Mouse (Mus musculus) CH12.LX (cell line): ENCODE measurements around the gene Chaf1a. TPM values are rescaled to one million over a fixed set of nuclear protein-coding genes. Genes with fewer than 3 reads are reported as not detected.
"Not testable (repeated sequence)": the region's sequence is repeated elsewhere in the genome, so short reads cannot be mapped to it uniquely, and the experiment has no call there.

ENCODE experiments used
- DNase-seq: peaks from one replicate; pipeline ENCODE4 v3.0.0-alpha.2; 2013; ENCODE audit errors: extremely low read depth
- H3K27ac ChIP-seq: 2 replicates; pipeline ENCODE4 v1.5.1; 2012; ENCODE audit warnings: low read depth, mild to moderate bottlenecking, control low read depth, moderate library complexity; ENCODE audit not compliant: insufficient read depth
- H3K27me3 ChIP-seq: replicated peaks from 2 replicates; pipeline ENCODE3; 2012; ENCODE audit warnings: inconsistent platforms
- H3K36me3 ChIP-seq, 2 experiments: replicated peaks in 1 of 2; 2 replicates each; pipeline versions ENCODE3 to v1.6.1; 2012; ENCODE audit warnings: inconsistent platforms in 1 of 2, low read length in 1 of 2, mild to moderate bottlenecking in 1 of 2, mixed read lengths in 1 of 2, moderate library complexity in 1 of 2; ENCODE audit not compliant: control insufficient read depth in 1 of 2, insufficient read depth in 1 of 2
- H3K4me1 ChIP-seq, 2 experiments: 2 replicates each; pipeline ENCODE4 v1.6.1; 2012; ENCODE audit warnings: inconsistent platforms in 1 of 2, moderate library complexity in 1 of 2; ENCODE audit not compliant: insufficient read depth in 2 of 2, control insufficient read depth in 1 of 2
- H3K4me2 ChIP-seq: 2 replicates; pipeline ENCODE4 v1.6.1; 2012; ENCODE audit warnings: low read depth, mild to moderate bottlenecking, control low read depth; ENCODE audit not compliant: poor library complexity, insufficient read depth, severe bottlenecking
- H3K4me3 ChIP-seq, 3 experiments: fragments of 150-350 bp in 1 of 3; sonication (generic) in 1 of 3; replicated peaks in 1 of 3; 2 replicates each; pipeline versions ENCODE3 to v1.5.1; 2011 to 2012; ENCODE audit warnings: low read depth in 2 of 3, low read length in 2 of 3, mild to moderate bottlenecking in 2 of 3, moderate library complexity in 2 of 3, control low read depth in 1 of 3, improper control_type of control experiment in 1 of 3, inconsistent platforms in 1 of 3, mixed read lengths in 1 of 3; ENCODE audit not compliant: poor library complexity in 1 of 3
- H3K79me2 ChIP-seq: replicated peaks from 2 replicates; pipeline ENCODE4 v1.6.1; 2012; ENCODE audit warnings: mild to moderate bottlenecking, moderate library complexity; ENCODE audit not compliant: control insufficient read depth, poor library complexity, insufficient read depth, severe bottlenecking; ENCODE audit errors: extremely low read depth
- H3K9ac ChIP-seq: 2 replicates; pipeline ENCODE4 v1.6.1; 2012; ENCODE audit warnings: low read depth, mild to moderate bottlenecking, control low read depth, moderate library complexity; ENCODE audit not compliant: insufficient read depth
- H3K9me3 ChIP-seq: replicated peaks from 2 replicates; pipeline ENCODE3; 2012; ENCODE audit warnings: low read length, inconsistent platforms, mixed read lengths
- BHLHE40 ChIP-seq: IDR thresholded peaks from 2 replicates; pipeline ENCODE4 v1.6.1; 2011; ENCODE audit warnings: mild to moderate bottlenecking, low read depth, low read length, improper control_type of control experiment
- CHD1 ChIP-seq: IDR thresholded peaks from 2 replicates; pipeline ENCODE4 v1.6.1; 2012; ENCODE audit warnings: low read depth, low read length, improper control_type of control experiment, inconsistent platforms
- CHD2 ChIP-seq: IDR thresholded peaks from 2 replicates; pipeline ENCODE4 v1.6.1; 2011; ENCODE audit warnings: low read length, improper control_type of control experiment
- CTCF ChIP-seq, 2 experiments: IDR thresholded peaks in 1 of 2; conservative IDR thresholded peaks in 1 of 2; 2 replicates each; pipeline ENCODE4 v1.5.1; 2011 to 2012; ENCODE audit warnings: low read depth in 2 of 2, low read length in 2 of 2, improper control_type of control experiment in 1 of 2, inconsistent platforms in 1 of 2, mild to moderate bottlenecking in 1 of 2, moderate library complexity in 1 of 2
- E2F4 ChIP-seq: IDR thresholded peaks from 2 replicates; pipeline ENCODE4 v1.6.1; 2011; ENCODE audit warnings: low read depth, low read length, improper control_type of control experiment; ENCODE audit not compliant: insufficient replicate concordance
- ELF1 ChIP-seq: IDR thresholded peaks from 2 replicates; pipeline ENCODE4 v1.6.1; 2014; ENCODE audit warnings: low read depth, mild to moderate bottlenecking, inconsistent platforms, low read length, improper control_type of control experiment
- GABPA ChIP-seq: IDR thresholded peaks from 2 replicates; pipeline ENCODE4 v1.6.1; 2012; ENCODE audit warnings: low read depth, low read length, improper control_type of control experiment, inconsistent platforms; ENCODE audit not compliant: insufficient replicate concordance
- HCFC1 ChIP-seq: IDR thresholded peaks from 2 replicates; pipeline ENCODE4 v1.6.1; 2012; ENCODE audit warnings: low read depth, mild to moderate bottlenecking, inconsistent platforms, low read length, improper control_type of control experiment
- KAT2A ChIP-seq: IDR thresholded peaks from 2 replicates; pipeline ENCODE4 v1.6.1; 2012; ENCODE audit warnings: low read length, improper control_type of control experiment, inconsistent platforms; ENCODE audit not compliant: insufficient replicate concordance
- MAFK ChIP-seq: IDR thresholded peaks from 2 replicates; pipeline ENCODE4 v1.6.1; 2011; ENCODE audit warnings: low read length, improper control_type of control experiment; ENCODE audit not compliant: insufficient replicate concordance
- MAX ChIP-seq: IDR thresholded peaks from 2 replicates; pipeline ENCODE4 v1.6.1; 2011; ENCODE audit warnings: low read length, improper control_type of control experiment
- MAZ ChIP-seq: IDR thresholded peaks from 2 replicates; pipeline ENCODE4 v1.6.1; 2012; ENCODE audit warnings: low read depth, mild to moderate bottlenecking, inconsistent platforms, low read length, improper control_type of control experiment, moderate library complexity
- MXI1 ChIP-seq: IDR thresholded peaks from 2 replicates; pipeline ENCODE4 v1.6.1; 2011; ENCODE audit warnings: mild to moderate bottlenecking, low read depth, low read length, improper control_type of control experiment
- MYC ChIP-seq: IDR thresholded peaks from 2 replicates; pipeline ENCODE4 v1.6.1; 2011; ENCODE audit warnings: low read depth, mild to moderate bottlenecking, improper control_type of control experiment, low read length
- NELFE ChIP-seq: IDR thresholded peaks from 2 replicates; pipeline ENCODE4 v1.6.1; 2011; ENCODE audit warnings: low read depth, low read length, improper control_type of control experiment
- PAX5 ChIP-seq: IDR thresholded peaks from 2 replicates; pipeline ENCODE4 v1.6.1; 2012; ENCODE audit warnings: low read length, inconsistent platforms, mixed read lengths
- POLR2A ChIP-seq: IDR thresholded peaks from 2 replicates; pipeline ENCODE4 v1.6.1; 2011; ENCODE audit warnings: low read depth, mild to moderate bottlenecking, improper control_type of control experiment, low read length
- POLR2AphosphoS2 ChIP-seq: IDR thresholded peaks from 2 replicates; pipeline ENCODE4 v1.6.1; 2011; ENCODE audit warnings: low read depth, low read length, improper control_type of control experiment
- SIN3A ChIP-seq: IDR thresholded peaks from 2 replicates; pipeline ENCODE4 v1.6.1; 2012; ENCODE audit warnings: low read length, improper control_type of control experiment, inconsistent platforms
- SMC3 ChIP-seq: IDR thresholded peaks from 2 replicates; pipeline ENCODE4 v1.6.1; 2011; ENCODE audit warnings: low read depth, low read length, improper control_type of control experiment
- TBP ChIP-seq: conservative IDR thresholded peaks from 2 replicates; pipeline ENCODE4 v1.6.1; 2011; ENCODE audit warnings: low read depth, low read length, improper control_type of control experiment
- USF2 ChIP-seq: conservative IDR thresholded peaks from 2 replicates; pipeline ENCODE4 v1.6.1; 2011; ENCODE audit warnings: low read depth, low read length, improper control_type of control experiment
- ZMIZ1 ChIP-seq: IDR thresholded peaks from 2 replicates; pipeline ENCODE4 v1.6.1; 2012; ENCODE audit warnings: low read depth, mild to moderate bottlenecking, inconsistent platforms, low read length, improper control_type of control experiment
- dilution Hi-C: fragments of 300-500 bp; cut with MboI; formaldehyde crosslinking; loops from 2 replicates; pipeline ENCODE4 v1.14.3; 2020; ENCODE audit warnings: low sequenced_read_pairs; ENCODE audit not compliant: extremely low pct_unique_long_range_greater_than_20kb, extremely low pct_ligation_motif_present
- in situ Hi-C: fragments of 300-500 bp; cut with MboI; formaldehyde crosslinking; loops from 3 replicates; pipeline ENCODE4 v1.14.3; 2019; ENCODE audit warnings: low sequenced_read_pairs, low pct_ligation_motif_present, low pct_unique_long_range_greater_than_20kb, mixed read lengths
- polyA plus RNA-seq: library from polyadenylated mRNA; unstranded; fragments of >175 nt; gene quantifications from 2 replicates; pipeline ENCODE4 v1.2.1, GENCODE M21; 2012; ENCODE audit warnings: low read depth; ENCODE audit not compliant: insufficient read length
- total RNA-seq, 2 experiments: library from RNA; depleted of rRNA; stranded (reverse); fragments of 300-350 nt in 1 of 2; fragments of >200 nt in 1 of 2; gene quantifications; 2 replicates each; pipeline ENCODE4 v1.2.3; 2012 to 2014

The Chaf1a gene
- total and polyA plus RNA-seq, 3 experiments, result 18.4 to 97.1 (median 39.3) TPM

GRCm38 (mm10) chr17:56077523-56077922 lies 37.3 kb downstream of the Chaf1a start:
- H3K36me3 ChIP-seq, result peaks cover 5 to 18% of the 10 kb centered on the region in 2 experiments
- H3K9me3 ChIP-seq, result no peaks in the 10 kb centered on the region
- DNase-seq, result no peak
- H3K27me3 ChIP-seq, result no peaks in the 10 kb centered on the region
- dilution Hi-C loops, result no loop called here
- no peak for TF ChIP-seq MYC
- peak in 1 of 2 experiments; percentile 5; a peak in 1 of 4 replicates for TF ChIP-seq CTCF (conservative IDR thresholded peaks at IDR 0.05 in 1 of 2, IDR thresholded peaks at IDR 0.05 in 1 of 2; ENCODE audit: low read depth in 2 of 2, low read length in 2 of 2)
- TF ChIP-seq SIN3A, result no peak
- no peak overlapping the region for H3K27ac ChIP-seq
- no peak overlapping the region for H3K9ac ChIP-seq
- in situ Hi-C loops, result loop anchor here (5.0 kb wide), 1 partner anchor 35 kb away; the partner anchor contains the start of gene Chaf1a
- H3K4me1 ChIP-seq, result peaks cover 3 to 46% of the 10 kb centered on the region in 2 experiments; a peak in 3 of 4 replicates
- H3K79me2 ChIP-seq, result peaks cover 20% of the 10 kb centered on the region
- no peak overlapping the region for H3K4me2 ChIP-seq
- no peak overlapping the region for H3K4me3 ChIP-seq

- H3K9ac ChIP-seq, result peak overlapping the region; percentile 42; the same call in 1 of the 2 replicates
- DNase-seq, dilution Hi-C loops, H3K27me3 ChIP-seq, H3K9me3 ChIP-seq, H3K27ac ChIP-seq: not testable (repeated sequence)
- H3K36me3 ChIP-seq, result peaks cover 2 to 18% of the 10 kb centered on the region in 2 experiments
- in situ Hi-C loops, result loop anchor here (5.0 kb wide), 1 partner anchor 36 kb away; the partner anchor contains the start of gene Chaf1a
- H3K4me3 ChIP-seq, result peak overlapping the region in 2 of 3 experiments; percentile 46 to 50
- peak overlapping the region; percentile 34 for H3K4me2 ChIP-seq
- peaks cover 20% of the 10 kb centered on the region for H3K79me2 ChIP-seq
- H3K4me1 ChIP-seq, result peaks cover 3 to 52% of the 10 kb centered on the region in 2 experiments; a peak in 3 of 4 replicates
Measured at GRCm38 (mm10) chr17:56078361-56078760, 38.1 kb downstream of the Chaf1a start.

GRCm38 (mm10) chr17:56078880-56079795 lies 38.9 kb downstream of the Chaf1a start, which contains the start of gene Hdgfl2:
Gene Hdgfl2 (plus strand): TSS chr17:56079634.
- Histone ChIP-seq H3K9ac (peak within 1 kb of the TSS; percentile 89), H3K27ac (no peak within 1 kb of the TSS), H3K4me3 (peak within 1 kb of the TSS; percentile 71 to 94 (median 90)), H3K4me1 (peaks cover 0 to 45% of the 10 kb centered on the region in 2 experiments; a peak in 3 of 4 replicates), H3K9me3 (no peaks in the 10 kb centered on the region), H3K4me2 (peak within 1 kb of the TSS; percentile 49), H3K36me3 (peaks cover 6 to 20% of the 10 kb centered on the region in 2 experiments), H3K27me3 (no peaks in the 10 kb centered on the region), H3K79me2 (peaks cover 20% of the 10 kb centered on the region)
- in situ Hi-C loops (loop anchor here (5.0 kb wide), 1 partner anchor 37 kb away; the partner anchor contains the start of gene Chaf1a), dilution Hi-C loops (no loop called here)
- peak; percentile 100 for DNase-seq
- TF ChIP-seq CHD2 (peak; percentile 92), TBP (peak; percentile 85; the same call in 1 of the 2 replicates), NELFE (peak; percentile 94), MAFK (no peak), SMC3 (no peak), BHLHE40 (peak; percentile 86), MAX (0 out of 2 replicates have a peak, but pooled peaks have one; percentile 26), POLR2AphosphoS2 (peak; percentile 81), MAZ (peak; percentile 17), MYC (peak; percentile 58; the same call in 1 of the 2 replicates), ELF1 (peak; percentile 70), SIN3A (peak; percentile 81; the same call in 1 of the 2 replicates), KAT2A (peak; percentile 56; the same call in 1 of the 2 replicates), USF2 (no peak), HCFC1 (peak; percentile 73), POLR2A (peak; percentile 97), PAX5 (no peak), CHD1 (no peak), GABPA (no peak), E2F4 (peak; percentile 98), ZMIZ1 (peak; percentile 78), MXI1 (peak; percentile 85)
